In the genomic region with DNA sequence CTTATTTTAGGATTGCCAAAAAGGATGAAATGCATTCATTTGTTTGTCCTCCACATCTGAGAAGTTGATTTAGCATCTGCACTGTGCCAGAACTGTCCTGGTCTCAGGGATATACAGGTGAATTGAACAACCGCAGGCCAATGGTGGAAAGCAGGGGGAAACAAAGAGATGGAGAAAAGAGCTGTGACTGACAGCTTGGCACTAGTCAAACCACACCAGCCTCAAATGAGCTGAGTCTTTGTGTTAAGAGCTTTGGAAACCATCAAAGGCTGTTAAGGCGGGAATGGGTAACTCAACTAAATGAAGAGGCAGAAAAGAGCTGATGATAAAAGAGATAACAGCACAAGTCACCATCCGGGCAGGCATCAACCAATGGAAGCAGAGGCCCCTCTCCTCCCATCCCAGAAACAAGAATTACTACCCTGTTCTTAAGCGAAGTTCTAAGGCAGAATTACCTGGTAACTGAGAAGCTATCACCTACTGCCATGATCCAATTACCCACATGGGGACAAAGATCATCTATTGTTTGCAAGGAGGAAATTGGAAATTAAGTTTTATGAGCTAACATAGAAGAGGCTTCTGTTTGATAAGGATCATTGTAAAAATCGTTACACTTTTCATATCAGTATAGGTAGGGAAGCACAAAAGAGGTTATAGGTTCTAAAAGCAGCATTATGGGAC, we compare ENCODE assay signal across 18 mouse cellular contexts.
"Had no signal": no experiment of that assay in that cellular context is flagged by ENCODE, and none has a peak within 500 bp of the region (broad histone marks: within the 10 kb centered on the region; RNA-seq: fewer than 3 reads in every experiment).

No protein-coding gene starts in this region.

- H3K27ac ChIP-seq: kidney, postnatal 0 days; layer of hippocampus, adult 2 months; liver, embryonic 14.5 days; midbrain, embryonic 10.5 days; midbrain, embryonic 13.5 days; neural tube, embryonic 12.5 days had no signal

- H3K4me1 ChIP-seq: megakaryocyte, embryonic 14.5 days; midbrain, embryonic 13.5 days; neural tube, embryonic 12.5 days had no signal

- H3K27me3 ChIP-seq: megakaryocyte, embryonic 14.5 days; neural tube, embryonic 12.5 days had no signal

- ATAC-seq: liver, postnatal 0 days; lung, postnatal 0 days; midbrain, embryonic 13.5 days had no signal

- H3K9me3 ChIP-seq: megakaryocyte, embryonic 14.5 days; midbrain, embryonic 10.5 days; midbrain, embryonic 13.5 days; neural tube, embryonic 12.5 days had no signal

- H3K9ac ChIP-seq: liver, embryonic 14.5 days; liver, postnatal 0 days; lung, embryonic 14.5 days; midbrain, embryonic 13.5 days; neural tube, embryonic 12.5 days had no signal

- H3K36me3 ChIP-seq: midbrain, embryonic 10.5 days; midbrain, embryonic 13.5 days; neural tube, embryonic 12.5 days had no signal

- DNase-seq: kidney, adult 2 months; kidney, postnatal 25 days; layer of hippocampus, adult 9-11 months; liver, postnatal 0 days; lung, embryonic 14.5 days; lung, postnatal 36 days; thymus, adult 18-20 months; thymus, postnatal 14 days; thymus, postnatal 4 days had no signal

- H3K4me3 ChIP-seq: megakaryocyte, embryonic 14.5 days; midbrain, embryonic 10.5 days; midbrain, embryonic 13.5 days; neural tube, embryonic 12.5 days had no signal

- H3K4me2 ChIP-seq: liver, embryonic 11.5 days; lung, embryonic 14.5 days; midbrain, embryonic 13.5 days; neural tube, embryonic 12.5 days had no signal
